Mouse (Mus musculus) T-helper 17 cell (primary cell): ENCODE measurements around the gene Gpr34.

Experiments
- in situ Hi-C, 2 experiments: fragments of 300-600 bp; cut with MboI, MseI; formaldehyde crosslinking; loops; 1 replicate in 1 of 2; 2 replicates in 1 of 2; pipeline ENCODE4 v1.15.1; 2025; ENCODE audit warnings: high pct_unique_total_duplicates in 2 of 2

The Gpr34 gene

DNA sequence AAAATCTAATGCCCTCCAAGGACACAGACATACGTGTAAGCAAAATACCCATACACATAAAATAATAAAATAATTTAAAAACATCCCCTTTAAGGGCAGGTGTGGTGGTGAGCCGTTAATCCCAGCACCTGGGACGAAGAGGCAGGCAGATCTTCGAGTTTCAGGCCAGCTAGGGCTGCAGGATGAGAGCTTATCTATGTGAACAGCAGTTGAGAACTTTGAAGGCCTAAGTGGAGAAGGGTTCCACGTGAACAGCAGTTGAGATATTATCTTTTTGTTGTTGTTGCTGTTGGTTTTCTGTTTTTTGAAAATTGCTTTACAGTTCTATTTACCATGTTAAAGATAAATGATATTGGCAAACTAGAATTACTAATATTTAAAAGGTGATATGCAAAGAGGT lies 37.0 kb downstream of the Gpr34 start:
- in situ Hi-C loops: no loop called here

DNA sequence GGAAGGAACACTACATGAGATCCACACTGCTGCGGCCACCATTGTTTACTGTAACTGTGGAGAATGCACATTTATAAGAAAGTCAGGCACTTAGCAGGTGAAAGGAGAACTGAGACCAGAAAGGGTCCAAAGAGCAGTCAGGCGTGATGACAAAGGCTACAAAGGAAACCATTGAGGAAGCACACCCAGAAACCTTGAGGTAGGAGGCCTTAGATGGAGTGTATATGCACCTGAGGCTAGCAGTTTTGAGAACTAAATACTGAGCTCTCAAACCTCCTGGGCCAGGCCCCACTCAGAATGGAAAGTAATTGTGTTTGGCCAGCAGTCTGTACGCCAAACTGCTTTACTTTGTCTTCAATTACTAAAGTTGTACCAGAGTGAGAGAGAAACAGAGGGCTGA lies 38.5 kb downstream of the Gpr34 start:
- in situ Hi-C loops: no loop called here

DNA sequence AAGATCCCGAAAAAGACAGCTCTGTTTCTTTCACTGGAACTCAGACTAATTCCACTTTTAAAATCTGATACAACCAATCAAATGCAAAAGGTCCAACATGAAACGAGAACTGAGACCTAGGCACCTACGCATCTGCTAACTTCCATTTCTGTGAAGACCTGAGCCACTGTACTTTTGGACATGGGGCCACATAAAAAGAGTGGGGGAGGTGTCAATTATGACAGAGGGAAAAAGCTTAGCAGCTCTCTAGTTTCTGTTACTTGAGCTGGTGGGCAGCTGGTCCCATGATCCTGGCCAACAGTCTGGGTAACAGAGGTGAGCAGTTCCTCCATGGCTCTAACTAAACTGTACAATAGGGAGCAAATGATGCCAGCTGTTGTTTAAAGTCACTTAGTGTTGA lies 41.1 kb downstream of the Gpr34 start:
- in situ Hi-C loops: no loop called here

DNA sequence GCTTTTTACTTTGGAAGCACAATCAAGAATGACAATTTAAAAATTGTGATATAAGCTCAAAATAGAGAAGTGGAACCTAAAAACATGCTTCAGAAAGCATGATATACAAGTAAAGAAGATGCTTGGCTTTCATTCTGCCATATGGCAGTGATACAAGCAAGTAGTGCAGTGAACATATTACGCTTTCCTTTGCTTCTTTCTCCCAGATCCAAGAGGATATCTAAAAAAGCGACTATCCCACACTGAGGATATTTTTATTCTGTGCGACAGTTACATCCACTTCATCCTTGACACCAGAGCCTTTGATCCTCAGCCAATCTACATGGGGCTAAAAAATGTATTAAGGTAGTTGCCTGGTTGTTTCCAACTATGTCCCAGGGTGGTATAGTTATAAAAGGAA lies 49.9 kb downstream of the Gpr34 start:
- in situ Hi-C loops: no loop called here

DNA sequence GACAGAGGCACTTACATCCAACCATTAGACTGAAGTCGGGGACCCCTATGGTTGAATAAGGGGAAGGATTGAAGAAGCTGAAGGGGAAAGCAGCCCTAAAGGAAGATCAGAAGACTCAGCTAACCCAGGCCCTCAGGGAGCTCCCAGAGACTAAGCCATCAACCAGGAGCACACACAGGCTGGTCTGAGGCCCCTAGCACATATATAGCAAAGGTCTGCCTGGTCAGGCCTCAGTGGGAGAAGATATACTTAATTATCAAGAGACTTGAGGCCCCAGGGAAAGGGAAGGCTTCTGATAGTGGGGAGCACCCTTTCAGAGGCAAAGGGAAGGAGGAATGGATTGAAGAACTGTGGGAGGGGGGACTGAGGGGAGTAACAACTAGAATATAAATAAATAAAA lies 54.7 kb downstream of the Gpr34 start:
- in situ Hi-C loops: no loop called here

DNA sequence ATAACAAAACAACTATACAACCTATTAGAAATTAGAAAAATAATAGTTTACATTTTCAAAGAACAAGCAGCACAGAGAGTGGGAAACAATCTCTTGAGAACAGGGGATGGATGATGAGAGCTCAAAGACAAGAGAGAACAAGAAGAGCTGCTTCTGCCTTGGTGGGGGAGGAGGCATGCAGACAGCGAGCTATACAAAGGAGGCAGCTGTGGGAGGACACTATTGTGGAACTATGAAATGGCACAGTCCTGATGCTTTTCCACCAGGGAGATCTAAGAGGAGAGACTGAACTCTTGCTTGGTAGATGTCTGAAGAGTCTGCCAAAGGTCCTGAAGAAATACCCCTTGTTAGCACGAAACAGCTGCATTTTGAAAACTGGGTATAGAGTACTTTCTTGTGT lies 56.5 kb downstream of the Gpr34 start:
- in situ Hi-C loops: no loop called here
